Comparison of ENCODE assay signal across 23 mouse cellular contexts in genomic region chr13:97201896-97202295, GRCm38 (mm10). TPM values are rescaled to one million over a fixed set of nuclear protein-coding genes. Genes with fewer than 3 reads are reported as not detected.
DNase-seq lines count a peak whose midpoint lies in the region; ATAC-seq lines count a peak whose summit lies in the region.
"Had no signal": no experiment of that assay in that cellular context is flagged by ENCODE, and none has a peak within 500 bp of the region (broad histone marks: within the 10 kb centered on the region; RNA-seq: fewer than 3 reads in every experiment).

No protein-coding gene starts in this region.

- H3K36me3 ChIP-seq in kidney, embryonic 14.5 days (ENCODE audit: control insufficient read depth, insufficient read depth, low read length) = no peaks in the 10 kb centered on the region
- H3K36me3 ChIP-seq in kidney, embryonic 15.5 days = no peaks in the 10 kb centered on the region
- H3K36me3 ChIP-seq: forebrain, embryonic 10.5 days; heart, embryonic 10.5 days; heart, embryonic 13.5 days had no signal

- H3K27ac ChIP-seq in kidney, embryonic 14.5 days (ENCODE audit: low read depth, low read length) = no peak overlapping the region
- H3K27ac ChIP-seq in kidney, embryonic 15.5 days = no peak overlapping the region
- H3K27ac ChIP-seq: forebrain, embryonic 10.5 days; forebrain, embryonic 13.5 days; heart, adult 2 months; heart, embryonic 10.5 days; heart, embryonic 13.5 days; hindbrain, embryonic 14.5 days had no signal

- no peaks in the 10 kb centered on the region for H3K9me3 ChIP-seq in kidney, embryonic 14.5 days (ENCODE audit: control insufficient read depth, low read length)
- no peaks in the 10 kb centered on the region for H3K9me3 ChIP-seq in kidney, embryonic 15.5 days (replicated peaks)
- H3K9me3 ChIP-seq: forebrain, embryonic 10.5 days; forebrain, embryonic 13.5 days; heart, embryonic 10.5 days; heart, embryonic 13.5 days had no signal

- no peak for ATAC-seq in kidney, embryonic 14.5 days (ENCODE audit: low FRiP score, low TSS enrichment)
- no peak for ATAC-seq in kidney, embryonic 15.5 days (replicated peaks; ENCODE audit: low FRiP score)
- ATAC-seq: activated CD4-positive, CD25-positive, alpha-beta regulatory T cell, adult 4 months; forebrain, embryonic 13.5 days; forebrain, embryonic 16.5 days had no signal

- H3K4me3 ChIP-seq in kidney, embryonic 14.5 days (ENCODE audit: low read length) = no peak overlapping the region
- no peak overlapping the region for H3K4me3 ChIP-seq in kidney, embryonic 15.5 days (replicated peaks)
- H3K4me3 ChIP-seq: forebrain, embryonic 10.5 days; forebrain, embryonic 13.5 days; heart, adult 2 months; heart, embryonic 10.5 days; heart, embryonic 13.5 days had no signal

- no peaks in the 10 kb centered on the region for H3K4me1 ChIP-seq in kidney, embryonic 14.5 days (ENCODE audit: control insufficient read depth, insufficient read depth, low read length)
- H3K4me1 ChIP-seq in kidney, embryonic 15.5 days = peaks cover 17% of the 10 kb centered on the region; the same call in 1 of the 2 replicates

- no peak overlapping the region for H3K4me2 ChIP-seq in kidney, embryonic 14.5 days (replicated peaks; ENCODE audit: low read depth, low read length)
- H3K4me2 ChIP-seq in kidney, embryonic 15.5 days = no peak overlapping the region
- H3K4me2 ChIP-seq: forebrain, embryonic 13.5 days; heart, embryonic 13.5 days; hindbrain, embryonic 14.5 days had no signal

- no peaks in the 10 kb centered on the region for H3K27me3 ChIP-seq in kidney, embryonic 14.5 days (ENCODE audit: control insufficient read depth, insufficient read depth, low read length)
- H3K27me3 ChIP-seq in kidney, embryonic 15.5 days = no peaks in the 10 kb centered on the region
- H3K27me3 ChIP-seq: forebrain, embryonic 13.5 days; heart, embryonic 13.5 days had no signal

- DNase-seq in kidney, adult 11 months = peak; percentile 53
- peak; percentile 62 to 72 for DNase-seq in kidney, adult 8-10 months
- peak; percentile 43 for DNase-seq in kidney, postnatal 14 days
- no peak for DNase-seq in lung, postnatal 14 days
- DNase-seq: adrenal gland, adult 8-10 months; adrenal gland, postnatal 25 days; cerebellum, adult 11-12 months; cerebellum, adult 8-10 months; cerebellum, postnatal 14 days; gastrocnemius, postnatal 10 days; gastrocnemius, postnatal 36 days; heart, adult 2 months; heart, postnatal 14 days; heart, postnatal 4 days had no signal

- 83% methylated on average over 4 of the region's 4 CpGs for WGBS in kidney, embryonic 14.5 days
- WGBS in kidney, embryonic 15.5 days = 72% methylated on average over 4 of the region's 4 CpGs

- H3K9ac ChIP-seq in kidney, embryonic 14.5 days (ENCODE audit: low read depth, low read length) = no peak overlapping the region
- H3K9ac ChIP-seq in kidney, embryonic 15.5 days = no peak overlapping the region
- H3K9ac ChIP-seq: forebrain, embryonic 13.5 days; heart, embryonic 13.5 days; hindbrain, embryonic 14.5 days had no signal

RNA-seq across cellular contexts. Expression of gene Hexb, which starts 3.7 kb away (rescaled TPM):
- polyA plus RNA-seq in kidney, embryonic 14.5 days (2014; fragmentation: Nextera tagmentation; extraction: Ambion mirVana) = 25.3 and 31.3 TPM in 2 replicates
- polyA plus RNA-seq in kidney, embryonic 15.5 days (2015; fragmentation: Nextera tagmentation; extraction: Ambion mirVana) = 34.6 and 36.7 TPM in 2 replicates

RNA-seq across cellular contexts. Expression of gene Enc1, which starts 39.0 kb away (rescaled TPM):
- polyA plus RNA-seq in kidney, embryonic 14.5 days (2014; fragmentation: Nextera tagmentation; extraction: Ambion mirVana) = 14.2 and 14.6 TPM in 2 replicates
- 12.0 and 15.1 TPM in 2 replicates for polyA plus RNA-seq in kidney, embryonic 15.5 days (2015; fragmentation: Nextera tagmentation; extraction: Ambion mirVana)
